ENCODE assay signal across 26 mouse cellular contexts in genomic region chr1:132109368-132109767, GRCm38 (mm10). TPM values are rescaled to one million over a fixed set of nuclear protein-coding genes. Genes with fewer than 3 reads are reported as not detected.
"Had no signal": no experiment of that assay in that cellular context is flagged by ENCODE, and none has a peak within 500 bp of the region (broad histone marks: within the 10 kb centered on the region; RNA-seq: fewer than 3 reads in every experiment).

No protein-coding gene starts in this region.

- ATAC-seq: liver, embryonic 12.5 days; midbrain, embryonic 13.5 days; midbrain, embryonic 16.5 days had no signal

- H3K4me3 ChIP-seq: kidney, embryonic 15.5 days; limb, embryonic 10.5 days; limb, embryonic 13.5 days; liver, embryonic 12.5 days; liver, embryonic 15.5 days; lung, embryonic 15.5 days; megakaryocyte, embryonic 14.5 days; midbrain, embryonic 10.5 days; midbrain, embryonic 13.5 days; myocyte; neural tube, embryonic 13.5 days had no signal

- H3K9ac ChIP-seq: kidney, embryonic 15.5 days; limb, embryonic 13.5 days; liver, embryonic 12.5 days; liver, embryonic 15.5 days; lung, embryonic 15.5 days; midbrain, embryonic 13.5 days; neural tube, embryonic 13.5 days had no signal

- H3K27me3 ChIP-seq: kidney, embryonic 15.5 days; liver, embryonic 15.5 days; neural tube, embryonic 13.5 days had no signal

- H3K4me2 ChIP-seq: kidney, embryonic 15.5 days; limb, embryonic 13.5 days; liver, embryonic 12.5 days; liver, embryonic 15.5 days; lung, embryonic 15.5 days; midbrain, embryonic 13.5 days; neural tube, embryonic 13.5 days had no signal

- H3K4me1 ChIP-seq: kidney, embryonic 15.5 days; limb, embryonic 13.5 days; liver, embryonic 12.5 days; liver, embryonic 15.5 days; lung, embryonic 15.5 days; midbrain, embryonic 10.5 days; midbrain, embryonic 13.5 days; neural tube, embryonic 13.5 days had no signal

- DNase-seq: kidney, adult 11 months; kidney, adult 8-10 months; kidney, postnatal 14 days; kidney, postnatal 4 days; layer of hippocampus, postnatal 36 days; liver; lung, adult 18-20 months; lung, postnatal 10 days; lung, postnatal 36 days; retina, postnatal 1 day; right cerebral cortex, postnatal 25 days; thymus, postnatal 4 days had no signal

- H3K36me3 ChIP-seq: kidney, embryonic 15.5 days; limb, embryonic 10.5 days; limb, embryonic 13.5 days; liver, embryonic 12.5 days; liver, embryonic 15.5 days; lung, embryonic 15.5 days; midbrain, embryonic 10.5 days; midbrain, embryonic 13.5 days; neural tube, embryonic 13.5 days had no signal

- H3K9me3 ChIP-seq: kidney, embryonic 15.5 days; limb, embryonic 10.5 days; limb, embryonic 13.5 days; liver, embryonic 12.5 days; liver, embryonic 15.5 days; lung, embryonic 15.5 days; megakaryocyte, embryonic 14.5 days; midbrain, embryonic 10.5 days; midbrain, embryonic 13.5 days; neural tube, embryonic 13.5 days had no signal

- H3K27ac ChIP-seq: kidney, embryonic 15.5 days; limb, embryonic 10.5 days; limb, embryonic 13.5 days; liver, embryonic 12.5 days; liver, embryonic 15.5 days; lung, embryonic 15.5 days; midbrain, embryonic 10.5 days; midbrain, embryonic 13.5 days; neural tube, embryonic 13.5 days had no signal

RNA-seq across cellular contexts. Expression of gene Cdk18, which starts 30.1 kb away (rescaled TPM):
- total RNA-seq: monocyte, adult 5-6 weeks; neutrophil, adult 5-6 weeks had no signal
